Mouse (Mus musculus) neural tube, embryonic 11.5 days (tissue): ENCODE data around the gene Hspb1. TPM values are rescaled to one million over a fixed set of nuclear protein-coding genes. Genes with fewer than 3 reads are reported as not detected.
A peak's percentile ranks its signal among the peaks of the same experiment; 100 is the strongest.

Source experiments
- ATAC-seq: fragments of 200-750 bp; cut with Nextera tagmentation; 2 replicates; pipeline ENCODE4 v1.8.0; 2017; ENCODE audit warnings: moderate number of reproducible peaks, mild to moderate bottlenecking, moderate TSS enrichment, moderate library complexity; ENCODE audit not compliant: insufficient read depth, low FRiP score, low TSS enrichment
- DNase-seq: peaks from one replicate; pipeline ENCODE4 v3.0.0-alpha.2; 2015; ENCODE audit warnings: low spot score
- H3K27ac ChIP-seq: fragments of 300-500 bp; sonication (generic); 2 replicates; pipeline ENCODE4 v1.5.1; 2014; ENCODE audit warnings: low read depth, mild to moderate bottlenecking, low read length
- H3K27me3 ChIP-seq: fragments of 300-500 bp; sonication (generic); 2 replicates; pipeline ENCODE4 v1.6.1; 2014; ENCODE audit warnings: mild to moderate bottlenecking, low read length, mixed read lengths; ENCODE audit not compliant: control insufficient read depth, insufficient read depth
- H3K36me3 ChIP-seq: fragments of 300-500 bp; sonication (generic); 2 replicates; pipeline ENCODE4 v1.6.1; 2014; ENCODE audit warnings: mild to moderate bottlenecking, low read length, moderate library complexity, mixed read lengths; ENCODE audit not compliant: control insufficient read depth, insufficient read depth
- H3K4me1 ChIP-seq: fragments of 300-500 bp; sonication (generic); 2 replicates; pipeline ENCODE4 v1.6.1; 2014; ENCODE audit warnings: low read length, mixed read lengths; ENCODE audit not compliant: control insufficient read depth, insufficient read depth
- H3K4me2 ChIP-seq: fragments of 300-500 bp; sonication (generic); 2 replicates; pipeline ENCODE4 v1.6.1; 2014; ENCODE audit warnings: low read depth, mild to moderate bottlenecking, moderate library complexity
- H3K4me3 ChIP-seq: fragments of 300-500 bp; sonication (generic); 2 replicates; pipeline ENCODE4 v1.5.1; 2014; ENCODE audit warnings: low read depth, low read length
- H3K9ac ChIP-seq: fragments of 300-500 bp; sonication (generic); 2 replicates; pipeline ENCODE4 v1.6.1; 2014; ENCODE audit warnings: mild to moderate bottlenecking, low read length
- H3K9me3 ChIP-seq: fragments of 300-500 bp; sonication (generic); 2 replicates; pipeline ENCODE4 v1.6.1; 2016; ENCODE audit warnings: low read length; ENCODE audit not compliant: control insufficient read depth
- WGBS: fragments of 180-500 bp; shearing (Covaris S2); extraction: QIAGEN DNeasy Blood & Tissue Kit; methylation state at CpG from one replicate; pipeline ENCODE4 v1.1.7; 2014; 5-methylcytosine and 5-hydroxymethylcytosine counted together
- polyA plus RNA-seq: library from polyadenylated mRNA; unstranded; fragments of >200 nt; fragmentation: Nextera tagmentation; extraction: Ambion mirVana; gene quantifications from 2 replicates; pipeline ENCODE4 v1.2.1, GENCODE M21; 2014

Gene Hspb1
- polyA plus RNA-seq, 1 experiment from 2014 or later = 28.9 TPM

GRCm38 (mm10) chr5:135935176-135935523, 47.4 kb downstream of the Hspb1 start:
- H3K9ac ChIP-seq = peak overlapping the region; percentile 44
- no peaks in the 10 kb centered on the region for H3K9me3 ChIP-seq
- DNase-seq (no peak), ATAC-seq (no peak; the same call in none of the 2 replicates)
- H3K27ac ChIP-seq = peak overlapping the region; percentile 23; the same call in 1 of the 2 replicates
- H3K36me3 ChIP-seq = peaks cover 4% of the 10 kb centered on the region
- H3K4me1 ChIP-seq = peaks cover 5% of the 10 kb centered on the region; the same call in 1 of the 2 replicates
- H3K27me3 ChIP-seq = no peaks in the 10 kb centered on the region
- 50% methylated on average over 7 of the region's 7 CpGs for WGBS
- peak overlapping the region; percentile 24; the same call in 1 of the 2 replicates for H3K4me2 ChIP-seq
- peak overlapping the region; percentile 69; the same call in 1 of the 2 replicates for H3K4me3 ChIP-seq

GRCm38 (mm10) chr5:135935641-135936190, 48.0 kb downstream of the Hspb1 start:
- no peak overlapping the region for H3K9ac ChIP-seq
- 75% methylated on average over 6 of the region's 6 CpGs for WGBS
- no peak overlapping the region for H3K27ac ChIP-seq

More at GRCm38 (mm10) chr5:135935641-135936190, 48.0 kb downstream of the Hspb1 start:
- ATAC-seq (no peak), DNase-seq (no peak)
- Histone ChIP-seq H3K27me3 (no peaks in the 10 kb centered on the region), H3K4me1 (peaks cover 5% of the 10 kb centered on the region; the same call in 1 of the 2 replicates), H3K4me2 (no peak overlapping the region; the same call in 1 of the 2 replicates), H3K4me3 (no peak overlapping the region), H3K36me3 (no peaks in the 10 kb centered on the region; the same call in 1 of the 2 replicates), H3K9me3 (no peaks in the 10 kb centered on the region)

Other genes starting within 250 kb of the Hspb1 start
- 87.3 and 93.9 TPM in 2 replicates for gene Por, start 217.9 kb upstream of the Hspb1 start, polyA plus RNA-seq
- gene Tmem120a, start 143.5 kb upstream of the Hspb1 start, polyA plus RNA-seq = 59.4 and 63.0 TPM in 2 replicates
- 0.24 TPM in 1 of 2 replicates, not detected in the other for gene Styxl1, start 109.5 kb upstream of the Hspb1 start, polyA plus RNA-seq
- 602 and 630 TPM in 2 replicates for gene Mdh2, start 109.4 kb upstream of the Hspb1 start, polyA plus RNA-seq
- 22.9 and 25.5 TPM in 2 replicates for gene Srrm3, start 81.0 kb upstream of the Hspb1 start, polyA plus RNA-seq
- 191 and 196 TPM in 2 replicates for gene Ywhag, start 46.7 kb downstream of the Hspb1 start, polyA plus RNA-seq
- gene Ssc4d, start 86.6 kb downstream of the Hspb1 start, polyA plus RNA-seq = 1.8 TPM in 2 replicates
- gene Zp3, start 92.2 kb downstream of the Hspb1 start, polyA plus RNA-seq = not detected in 2 replicates
- 31.4 and 31.8 TPM in 2 replicates for gene Dtx2, start 106.9 kb downstream of the Hspb1 start, polyA plus RNA-seq
- 0.31 and 0.47 TPM in 2 replicates for gene Upk3b, start 150.6 kb downstream of the Hspb1 start, polyA plus RNA-seq
- 3.1 and 4.4 TPM in 2 replicates for gene Upk3bl, start 166.6 kb downstream of the Hspb1 start, polyA plus RNA-seq
- 4.7 and 4.9 TPM in 2 replicates for gene Rasa4, start 196.0 kb downstream of the Hspb1 start, polyA plus RNA-seq
- gene Polr2j, start 228.7 kb downstream of the Hspb1 start, polyA plus RNA-seq = 236 and 251 TPM in 2 replicates
- 40.5 and 45.3 TPM in 2 replicates for gene Lrwd1, start 248.2 kb downstream of the Hspb1 start, polyA plus RNA-seq
- 21.1 and 25.9 TPM in 2 replicates for gene Alkbh4, start 248.2 kb downstream of the Hspb1 start, polyA plus RNA-seq